Mouse (Mus musculus) olfactory bulb, adult 2 months (tissue): ENCODE results near the gene Urb2. TPM values are rescaled to one million over a fixed set of nuclear protein-coding genes. Genes with fewer than 3 reads are reported as not detected.

Experiments used
- H3K27ac ChIP-seq: fragments of 200-500 bp; 2 replicates; pipeline ENCODE4 v1.5.1; 2012; ENCODE audit warnings: low read depth, low read length; ENCODE audit not compliant: insufficient read depth
- H3K4me1 ChIP-seq: fragments of 200-500 bp; 2 replicates; pipeline ENCODE4 v1.6.1; 2012; ENCODE audit warnings: low read length; ENCODE audit not compliant: control insufficient read depth, insufficient read depth
- H3K4me3 ChIP-seq: fragments of 200-500 bp; 2 replicates; pipeline ENCODE4 v1.5.1; 2012; ENCODE audit warnings: mild to moderate bottlenecking, low read depth, low read length, moderate library complexity; ENCODE audit not compliant: insufficient read depth
- CTCF ChIP-seq: fragments of 200-500 bp; IDR thresholded peaks from 2 replicates; pipeline ENCODE4 v1.5.1; 2012; ENCODE audit warnings: low read depth, mild to moderate bottlenecking, low read length, moderate library complexity; ENCODE audit not compliant: insufficient read depth
- POLR2A ChIP-seq: fragments of 200-500 bp; IDR thresholded peaks from 2 replicates; pipeline ENCODE4 v1.6.1; 2012; ENCODE audit warnings: mild to moderate bottlenecking, low read depth, low read length, moderate library complexity; ENCODE audit not compliant: insufficient read depth
- WGBS: fragments of 180-500 bp; shearing (Covaris S2); methylation state at CpG from one replicate; pipeline ENCODE4 v1.1.7; 2018; 5-methylcytosine and 5-hydroxymethylcytosine counted together
- polyA plus RNA-seq: library from polyadenylated mRNA; stranded (reverse); fragments of >200 nt; gene quantifications from 2 replicates; pipeline ENCODE4 v1.2.4, GENCODE M21; 2012; ENCODE audit warnings: low replicate concordance; ENCODE audit not compliant: missing spikeins, insufficient read depth, insufficient read length

The Urb2 gene
- polyA plus RNA-seq, 1 experiment: not detected

- no peak overlapping the region for H3K27ac ChIP-seq
- no peak overlapping the region for H3K4me3 ChIP-seq
- TF ChIP-seq CTCF: no peak
- H3K4me1 ChIP-seq: peaks cover 18% of the 10 kb centered on the region
- WGBS: 74% methylated on average over 21 of the region's 21 CpGs
Observed at GRCm38 (mm10) chr8:124080467-124081326, 59.4 kb downstream of the Urb2 start.

- no peak for TF ChIP-seq CTCF
- TF ChIP-seq POLR2A: no peak
- Histone ChIP-seq H3K4me1 (peaks cover 15% of the 10 kb centered on the region), H3K27ac (no peak overlapping the region), H3K4me3 (no peak overlapping the region)
- 65% methylated on average over 8 of the region's 8 CpGs for WGBS
Observed at GRCm38 (mm10) chr8:124082616-124083015, 61.3 kb downstream of the Urb2 start.

- peaks cover 15% of the 10 kb centered on the region for H3K4me1 ChIP-seq
- TF ChIP-seq CTCF (no peak), POLR2A (no peak)
- WGBS: 92% methylated on average over 7 of the region's 7 CpGs
- no peak overlapping the region for H3K4me3 ChIP-seq
- H3K27ac ChIP-seq: no peak overlapping the region
Observed at GRCm38 (mm10) chr8:124083611-124084010, 62.3 kb downstream of the Urb2 start.

- 75% methylated on average over 4 of the region's 4 CpGs for WGBS
- no peak overlapping the region for H3K4me3 ChIP-seq
Observed at GRCm38 (mm10) chr8:124085668-124086067, 64.4 kb downstream of the Urb2 start.

GRCm38 (mm10) chr8:124088092-124088613 is 66.8 kb downstream of the Urb2 start:
- TF ChIP-seq POLR2A (no peak), CTCF (no peak)
- Histone ChIP-seq H3K4me1 (no peaks in the 10 kb centered on the region), H3K27ac (no peak overlapping the region), H3K4me3 (no peak overlapping the region)
- 79% methylated on average over 11 of the region's 11 CpGs for WGBS

More at GRCm38 (mm10) chr8:124085668-124086067, 64.4 kb downstream of the Urb2 start:
- Histone ChIP-seq H3K4me1 (peaks cover 8% of the 10 kb centered on the region), H3K27ac (no peak overlapping the region)
- TF ChIP-seq CTCF (no peak), POLR2A (no peak)

- 93% methylated on average over 5 of the region's 5 CpGs for WGBS
- TF ChIP-seq POLR2A (no peak), CTCF (no peak)
- Histone ChIP-seq H3K4me1 (no peaks in the 10 kb centered on the region), H3K4me3 (no peak overlapping the region), H3K27ac (no peak overlapping the region)
Observed at GRCm38 (mm10) chr8:124089016-124089415, 67.7 kb downstream of the Urb2 start.

- no peak for TF ChIP-seq POLR2A
- TF ChIP-seq CTCF: no peak
- H3K4me3 ChIP-seq: no peak overlapping the region
- H3K27ac ChIP-seq: no peak overlapping the region
- 94% methylated on average over 5 of the region's 5 CpGs for WGBS
- H3K4me1 ChIP-seq: no peaks in the 10 kb centered on the region
Observed at GRCm38 (mm10) chr8:124090473-124090872, 69.2 kb downstream of the Urb2 start.

Other genes with a start within 250 kb of the Urb2 start
- not detected in 2 replicates for gene Rab4a, start 215.5 kb upstream of the Urb2 start, polyA plus RNA-seq
- gene Ccsap, start 161.3 kb upstream of the Urb2 start, polyA plus RNA-seq: not detected in 2 replicates
- gene Acta1, start 126.8 kb upstream of the Urb2 start, polyA plus RNA-seq: not detected in 2 replicates
- gene Nup133, start 72.2 kb upstream of the Urb2 start, polyA plus RNA-seq: not detected in 2 replicates
- not detected in 2 replicates for gene Abcb10, start 38.4 kb upstream of the Urb2 start, polyA plus RNA-seq
- not detected in 2 replicates for gene Taf5l, start 111 bp upstream of the Urb2 start, polyA plus RNA-seq
- gene Galnt2, start 209.9 kb downstream of the Urb2 start, polyA plus RNA-seq: not detected in 2 replicates